Mouse (Mus musculus) ES-Bruce4 (cell line): ENCODE measurements around the gene Gpr18. TPM values are rescaled to one million over a fixed set of nuclear protein-coding genes. Genes with fewer than 3 reads are reported as not detected.
A peak's percentile ranks its signal among the peaks of the same experiment; 100 is the strongest.

ENCODE experiments used
- H3K27ac ChIP-seq: 2 replicates; pipeline ENCODE4 v1.5.1; 2012; ENCODE audit warnings: low read length, inconsistent platforms; ENCODE audit not compliant: insufficient read depth
- H3K27me3 ChIP-seq: 2 replicates; pipeline ENCODE4 v1.6.1; 2012; ENCODE audit warnings: mild to moderate bottlenecking, low read length, inconsistent platforms; ENCODE audit not compliant: control insufficient read depth, poor library complexity, insufficient read depth, severe bottlenecking
- H3K36me3 ChIP-seq: 2 replicates; pipeline ENCODE4 v1.6.1; 2012; ENCODE audit warnings: inconsistent platforms, mild to moderate bottlenecking, low read length, moderate library complexity; ENCODE audit not compliant: control insufficient read depth, poor library complexity, insufficient read depth, severe bottlenecking
- H3K4me1 ChIP-seq: one replicate; pipeline ENCODE4 v1.8.1; 2011; ENCODE audit warnings: low read length; ENCODE audit not compliant: control insufficient read depth, insufficient read depth
- H3K4me3 ChIP-seq: 2 replicates; pipeline ENCODE4 v1.5.1; 2011; ENCODE audit warnings: low read depth, mild to moderate bottlenecking, low read length
- H3K9ac ChIP-seq: 2 replicates; pipeline ENCODE4 v1.6.1; 2012; ENCODE audit warnings: low read depth, mild to moderate bottlenecking, inconsistent platforms; ENCODE audit not compliant: poor library complexity, severe bottlenecking
- H3K9me3 ChIP-seq: replicated peaks from 2 replicates; pipeline ENCODE4 v1.6.1; 2012; ENCODE audit warnings: mild to moderate bottlenecking, low read length, inconsistent platforms; ENCODE audit not compliant: control insufficient read depth, poor library complexity, insufficient read depth, severe bottlenecking
- CTCF ChIP-seq: IDR thresholded peaks from one replicate; pipeline ENCODE4 v1.8.1; 2011; ENCODE audit warnings: low read depth, low read length
- EP300 ChIP-seq: IDR thresholded peaks from 2 replicates; pipeline ENCODE4 v1.6.1; 2011; ENCODE audit warnings: low read depth, low read length; ENCODE audit not compliant: insufficient read depth
- POLR2A ChIP-seq: IDR thresholded peaks from one replicate; pipeline ENCODE4 v1.8.1; 2011; ENCODE audit warnings: low read length; ENCODE audit not compliant: insufficient read depth
- polyA plus RNA-seq: library from polyadenylated mRNA; stranded (reverse); fragments of >200 nt; gene quantifications from 2 replicates; pipeline ENCODE4 v1.2.4, GENCODE M21; 2011; ENCODE audit warnings: low read depth; ENCODE audit not compliant: missing spikeins, insufficient read depth, insufficient read length

Gpr18 gene
- polyA plus RNA-seq, 1 experiment, result not detected

- H3K4me1 ChIP-seq, result no peaks in the 10 kb centered on the region
- no peak overlapping the region for H3K9ac ChIP-seq
- H3K36me3 ChIP-seq, result no peaks in the 10 kb centered on the region
- no peaks in the 10 kb centered on the region for H3K27me3 ChIP-seq
- no peaks in the 10 kb centered on the region for H3K9me3 ChIP-seq
- no peak overlapping the region for H3K27ac ChIP-seq
- no peak for TF ChIP-seq EP300
- no peak for TF ChIP-seq CTCF
- TF ChIP-seq POLR2A, result no peak
- H3K4me3 ChIP-seq, result no peak overlapping the region
Measured at GRCm38 (mm10) chr14:121884150-121884797, 31.3 kb downstream of the Gpr18 start.

- Histone ChIP-seq H3K9me3 (no peaks in the 10 kb centered on the region), H3K27ac (no peak overlapping the region), H3K9ac (no peak overlapping the region), H3K4me3 (no peak overlapping the region), H3K4me1 (no peaks in the 10 kb centered on the region), H3K27me3 (no peaks in the 10 kb centered on the region), H3K36me3 (no peaks in the 10 kb centered on the region)
- TF ChIP-seq EP300 (no peak), CTCF (no peak), POLR2A (no peak)
Measured at GRCm38 (mm10) chr14:121881211-121881610, 34.4 kb downstream of the Gpr18 start.

- TF ChIP-seq EP300 (no peak), CTCF (no peak), POLR2A (no peak)
- Histone ChIP-seq H3K27me3 (no peaks in the 10 kb centered on the region), H3K9me3 (no peaks in the 10 kb centered on the region), H3K4me1 (no peaks in the 10 kb centered on the region), H3K4me3 (peak overlapping the region; percentile 64), H3K27ac (no peak overlapping the region), H3K36me3 (no peaks in the 10 kb centered on the region), H3K9ac (peak overlapping the region; percentile 79)
Measured at GRCm38 (mm10) chr14:121879266-121879840, 36.2 kb downstream of the Gpr18 start.

- Histone ChIP-seq H3K9ac (peak overlapping the region; percentile 79), H3K36me3 (no peaks in the 10 kb centered on the region), H3K27me3 (no peaks in the 10 kb centered on the region), H3K27ac (no peak overlapping the region), H3K9me3 (no peaks in the 10 kb centered on the region), H3K4me3 (peak overlapping the region; percentile 64), H3K4me1 (no peaks in the 10 kb centered on the region)
- TF ChIP-seq POLR2A (no peak), CTCF (no peak), EP300 (no peak)
Measured at GRCm38 (mm10) chr14:121878859-121879206, 36.7 kb downstream of the Gpr18 start.

GRCm38 (mm10) chr14:121878176-121878858 is 37.3 kb downstream of the Gpr18 start, which contains the start of gene Ubac2:
Gene Ubac2 (plus strand): TSS chr14:121878620.
- no peaks in the 10 kb centered on the region for H3K4me1 ChIP-seq
- TF ChIP-seq CTCF (no peak), POLR2A (peak; percentile 55), EP300 (0 out of 2 replicates have a peak, but pooled peaks have one; percentile 43)

GRCm38 (mm10) chr14:121877640-121878039 is 37.9 kb downstream of the Gpr18 start:
- peak overlapping the region; percentile 42; the same call in 1 of the 2 replicates for H3K27ac ChIP-seq
- H3K4me1 ChIP-seq, result no peaks in the 10 kb centered on the region
- peak overlapping the region; percentile 79 for H3K9ac ChIP-seq
- no peaks in the 10 kb centered on the region for H3K36me3 ChIP-seq
- no peaks in the 10 kb centered on the region for H3K9me3 ChIP-seq
- H3K4me3 ChIP-seq, result peak overlapping the region; percentile 67
- no peaks in the 10 kb centered on the region for H3K27me3 ChIP-seq
- TF ChIP-seq EP300 (no peak), CTCF (no peak), POLR2A (no peak)

More at GRCm38 (mm10) chr14:121878176-121878858, 37.3 kb downstream of the Gpr18 start, which contains the start of gene Ubac2:
- Histone ChIP-seq H3K27ac (peak within 1 kb of the TSS; percentile 42), H3K9me3 (no peaks in the 10 kb centered on the region), H3K36me3 (no peaks in the 10 kb centered on the region), H3K4me3 (peak within 1 kb of the TSS; percentile 67), H3K27me3 (no peaks in the 10 kb centered on the region), H3K9ac (peak within 1 kb of the TSS; percentile 79)
